In genomic region chr6:35355320-35355719, GRCm38 (mm10) we compare ENCODE assay signal across 24 mouse cellular contexts. TPM values are rescaled to one million over a fixed set of nuclear protein-coding genes. Genes with fewer than 3 reads are reported as not detected.
DNase-seq lines count a peak whose midpoint lies in the region; ATAC-seq and TF ChIP-seq lines count a peak whose summit lies in the region.
"Had no signal": no experiment of that assay in that cellular context is flagged by ENCODE, and none has a peak within 500 bp of the region (broad histone marks: within the 10 kb centered on the region; RNA-seq: fewer than 3 reads in every experiment).

No protein-coding gene starts in this region.

- no peak for TF ChIP-seq CTCF in layer of hippocampus, adult 2 months (conservative IDR thresholded peaks at IDR 0.05)

- no peaks in the 10 kb centered on the region for H3K36me3 ChIP-seq in forebrain, embryonic 10.5 days (replicated peaks)
- H3K36me3 ChIP-seq in forebrain, embryonic 12.5 days (replicated peaks), result no peaks in the 10 kb centered on the region
- H3K36me3 ChIP-seq in embryonic facial prominence, embryonic 10.5 days (replicated peaks), result no peaks in the 10 kb centered on the region
- no peaks in the 10 kb centered on the region for H3K36me3 ChIP-seq in limb, embryonic 13.5 days
- H3K36me3 ChIP-seq: forebrain, embryonic 15.5 days; liver, embryonic 13.5 days had no signal

- intact Hi-C loops in left cerebral cortex, postnatal 14 days (cut with DNase I), result no loop called here

- H3K9me3 ChIP-seq in forebrain, embryonic 10.5 days, result no peaks in the 10 kb centered on the region
- no peaks in the 10 kb centered on the region for H3K9me3 ChIP-seq in forebrain, embryonic 12.5 days
- H3K9me3 ChIP-seq in embryonic facial prominence, embryonic 10.5 days, result no peaks in the 10 kb centered on the region
- peaks cover 4% of the 10 kb centered on the region; the same call in 1 of the 2 replicates for H3K9me3 ChIP-seq in limb, embryonic 13.5 days
- H3K9me3 ChIP-seq: forebrain, embryonic 15.5 days; liver, embryonic 13.5 days had no signal

- no peak overlapping the region for H3K4me3 ChIP-seq in forebrain, embryonic 10.5 days
- no peak overlapping the region for H3K4me3 ChIP-seq in forebrain, embryonic 12.5 days (replicated peaks)
- H3K4me3 ChIP-seq in layer of hippocampus, adult 2 months, result no peak overlapping the region
- H3K4me3 ChIP-seq in embryonic facial prominence, embryonic 10.5 days, result no peak overlapping the region
- H3K4me3 ChIP-seq in limb, embryonic 13.5 days, result no peak overlapping the region
- H3K4me3 ChIP-seq: forebrain, embryonic 15.5 days; gastrocnemius, adult 2 months; liver, embryonic 13.5 days had no signal

- peaks cover 26% of the 10 kb centered on the region for H3K4me1 ChIP-seq in forebrain, embryonic 10.5 days
- H3K4me1 ChIP-seq in forebrain, embryonic 12.5 days, result peaks cover 17% of the 10 kb centered on the region
- H3K4me1 ChIP-seq in embryonic facial prominence, embryonic 10.5 days, result peaks cover 34% of the 10 kb centered on the region
- H3K4me1 ChIP-seq in limb, embryonic 13.5 days, result peaks cover 37% of the 10 kb centered on the region

- H3K27ac ChIP-seq in forebrain, embryonic 10.5 days, result 0 out of 2 replicates have a peak overlapping the region, but pooled peaks have one; percentile 15
- H3K27ac ChIP-seq in forebrain, embryonic 12.5 days, result no peak overlapping the region
- H3K27ac ChIP-seq in layer of hippocampus, adult 2 months, result peak overlapping the region; percentile 19; the same call in 1 of the 2 replicates
- H3K27ac ChIP-seq in embryonic facial prominence, embryonic 10.5 days (replicated peaks), result 0 out of 2 replicates have a peak overlapping the region, but pooled peaks have one; percentile 7
- peak overlapping the region; percentile 74; the same call in 1 of the 2 replicates for H3K27ac ChIP-seq in limb, embryonic 13.5 days
- H3K27ac ChIP-seq: forebrain, embryonic 15.5 days; gastrocnemius, adult 2 months; hindbrain, postnatal 0 days; liver, embryonic 13.5 days had no signal

- 87% methylated on average over 3 of the region's 3 CpGs for WGBS in forebrain, embryonic 10.5 days
- WGBS in forebrain, embryonic 12.5 days, result 80% methylated on average over 3 of the region's 3 CpGs
- 88% methylated on average over 3 of the region's 3 CpGs for WGBS in embryonic facial prominence, embryonic 10.5 days
- 75% methylated on average over 3 of the region's 3 CpGs for WGBS in limb, embryonic 13.5 days

- H3K4me2 ChIP-seq in forebrain, embryonic 12.5 days, result no peak overlapping the region
- no peak overlapping the region for H3K4me2 ChIP-seq in limb, embryonic 13.5 days (replicated peaks)
- H3K4me2 ChIP-seq: forebrain, embryonic 15.5 days; liver, embryonic 13.5 days had no signal

- no peak for ATAC-seq in forebrain, embryonic 12.5 days (ENCODE audit: low FRiP score)
- no peak for ATAC-seq in limb, embryonic 13.5 days (ENCODE audit: low FRiP score, low read depth)
- ATAC-seq: intestine, postnatal 0 days had no signal

- no peak for DNase-seq in forebrain, embryonic 10.5 days (ENCODE audit: extremely low spot score, low spot score)
- peak in 1 of 2 experiments; percentile 15 for DNase-seq in layer of hippocampus, adult 2 months (ENCODE audit: low spot score in 2 of 2)
- DNase-seq in layer of hippocampus, adult 8-10 months (ENCODE audit: low spot score in 2 of 2), result no peak
- DNase-seq in embryonic facial prominence, embryonic 10.5 days (ENCODE audit: low spot score), result no peak
- DNase-seq in left cerebral cortex, postnatal 14 days (ENCODE audit: low spot score in 2 of 2), result no peak
- no peak for DNase-seq in lung, postnatal 25 days (ENCODE audit: low spot score)
- DNase-seq: adrenal gland, postnatal 14 days; cerebellum, adult 11 months; cerebellum, adult 9-11 months; gastrocnemius, adult 2 months; liver, embryonic 13.5 days; lung, adult 2 months; lung, postnatal 14 days had no signal

- no peak overlapping the region for H3K9ac ChIP-seq in forebrain, embryonic 12.5 days
- no peak overlapping the region for H3K9ac ChIP-seq in limb, embryonic 13.5 days
- H3K9ac ChIP-seq: forebrain, embryonic 15.5 days; liver, embryonic 13.5 days had no signal

- peaks cover 43% of the 10 kb centered on the region for H3K27me3 ChIP-seq in forebrain, embryonic 10.5 days (ENCODE audit: poor library complexity, severe bottlenecking)
- H3K27me3 ChIP-seq in forebrain, embryonic 12.5 days, result 0 out of 2 replicates have a peak, but pooled peaks cover 7% of the 10 kb centered on the region
- peaks cover 10% of the 10 kb centered on the region for H3K27me3 ChIP-seq in embryonic facial prominence, embryonic 10.5 days (replicated peaks; ENCODE audit: low read depth, poor library complexity, severe bottlenecking)
- H3K27me3 ChIP-seq in limb, embryonic 13.5 days, result no peaks in the 10 kb centered on the region
- H3K27me3 ChIP-seq: forebrain, embryonic 15.5 days; liver, embryonic 13.5 days had no signal

RNA-seq across cellular contexts. Expression of gene Fam180a, which starts 29.4 kb away (rescaled TPM):
- not detected in 2 replicates for polyA plus RNA-seq in forebrain, embryonic 10.5 days (2016; fragmentation: Nextera tagmentation; extraction: Ambion mirVana)
- not detected in 2 replicates for polyA plus RNA-seq in forebrain, embryonic 12.5 days (2016; fragmentation: Nextera tagmentation; extraction: Ambion mirVana)
- total RNA-seq in layer of hippocampus, adult 2 months (2021), result under 1 TPM; 0.38 to 0.44 TPM
- total RNA-seq in layer of hippocampus, adult 8-10 months (2022), result 1 to 10 TPM; 1.1 to 3.1 (median 1.9) TPM
- polyA plus RNA-seq in embryonic facial prominence, embryonic 10.5 days (2016; fragmentation: Nextera tagmentation; extraction: Ambion mirVana), result not detected in 2 replicates
- polyA plus RNA-seq in limb, embryonic 13.5 days (2015; fragmentation: Nextera tagmentation; extraction: Ambion mirVana), result 1.4 and 1.6 TPM in 2 replicates
- total RNA-seq in left cerebral cortex, postnatal 14 days (2021), result 1 to 10 TPM; 5.5 to 7.4 TPM
- total RNA-seq: common myeloid progenitor, adult 5-6 weeks; hematopoietic stem cell, adult 5-6 weeks; megakaryocyte, adult 5-6 weeks; monocyte, adult 5-6 weeks had no signal
- polyA plus RNA-seq: kidney, embryonic 14.5 days; neural tube, embryonic 11.5 days had no signal

RNA-seq across cellular contexts. Expression of gene Slc13a4, which starts 47.4 kb away (rescaled TPM):
- 0.52 and 0.72 TPM in 2 replicates for polyA plus RNA-seq in forebrain, embryonic 10.5 days (2016; fragmentation: Nextera tagmentation; extraction: Ambion mirVana)
- 0.09 and 0.14 TPM in 2 replicates for polyA plus RNA-seq in forebrain, embryonic 12.5 days (2016; fragmentation: Nextera tagmentation; extraction: Ambion mirVana)
- 1 to 10 TPM; 4.0 to 6.2 TPM for total RNA-seq in layer of hippocampus, adult 2 months (2021)
- 10 to 100 TPM in 1 of 4 experiments, 1 to 10 TPM in 3; 7.1 to 11.5 (median 8.5) TPM for total RNA-seq in layer of hippocampus, adult 8-10 months (2022)
- polyA plus RNA-seq in embryonic facial prominence, embryonic 10.5 days (2016; fragmentation: Nextera tagmentation; extraction: Ambion mirVana), result 0.50 and 0.57 TPM in 2 replicates
- polyA plus RNA-seq in limb, embryonic 13.5 days (2015; fragmentation: Nextera tagmentation; extraction: Ambion mirVana), result 0.19 and 0.28 TPM in 2 replicates
- total RNA-seq in left cerebral cortex, postnatal 14 days (2021), result 10 to 100 TPM; 11.1 to 13.9 TPM
- total RNA-seq: common myeloid progenitor, adult 5-6 weeks; hematopoietic stem cell, adult 5-6 weeks; monocyte, adult 5-6 weeks had no signal
